Mouse (Mus musculus) thymus, postnatal 0 days (tissue): ENCODE measurements around the gene Dlg4. TPM values are rescaled to one million over a fixed set of nuclear protein-coding genes. Genes with fewer than 3 reads are reported as not detected.
"Not testable (repeated sequence)": the region's sequence is repeated elsewhere in the genome, so short reads cannot be mapped to it uniquely, and the experiment has no call there.

ENCODE experiments used
- DNase-seq: peaks from one replicate; pipeline ENCODE4 v3.0.0-alpha.2; 2015; ENCODE audit warnings: low spot score
- polyA plus RNA-seq: library from polyadenylated mRNA; unstranded; fragments of >200 nt; fragmentation: Nextera tagmentation; extraction: Ambion mirVana; gene quantifications from 2 replicates; pipeline ENCODE4 v1.2.1, GENCODE M21; 2015

The Dlg4 gene
- polyA plus RNA-seq, 1 experiment from 2014 or later: 6.6 TPM

DNA sequence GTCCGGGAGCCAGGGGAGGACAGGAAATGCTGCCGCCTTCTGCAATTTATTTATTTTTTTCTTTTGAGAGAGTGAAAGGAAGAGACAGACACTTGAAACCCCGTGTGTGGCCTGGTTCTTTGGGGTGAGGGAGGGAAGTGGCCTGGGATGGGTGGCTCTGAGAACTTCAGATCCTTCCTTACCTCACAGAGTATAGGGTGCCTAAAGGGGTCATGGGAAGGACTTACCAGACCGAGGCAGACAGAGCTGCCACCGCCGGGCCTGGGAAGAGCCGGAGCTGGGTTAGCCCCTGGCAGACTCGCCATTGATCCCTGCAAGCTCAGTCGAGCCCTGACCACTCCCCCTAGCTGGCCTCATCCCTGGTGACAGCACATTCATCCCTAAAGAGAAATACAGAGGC, 28.7 kb downstream of the Dlg4 start:
- no peak for DNase-seq

DNA sequence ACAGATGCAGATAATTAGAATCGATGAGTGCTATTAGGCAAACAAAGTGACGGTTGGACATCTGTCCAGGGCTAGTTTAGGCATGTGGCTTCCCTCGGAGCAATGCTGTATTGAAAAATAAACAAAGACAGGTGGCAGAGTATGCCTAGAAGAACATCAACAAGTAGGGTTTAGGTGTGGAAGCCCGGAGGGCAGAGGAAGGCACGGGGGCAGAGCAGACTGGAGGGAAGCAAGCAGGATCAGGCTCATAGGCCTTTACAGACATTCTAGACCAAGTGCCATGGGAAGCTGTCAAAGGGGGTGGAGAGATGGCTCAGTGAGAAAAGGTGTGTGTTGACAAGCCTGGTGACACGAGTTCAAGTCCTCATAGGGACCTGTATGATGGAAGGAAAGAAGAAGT, 32.6 kb downstream of the Dlg4 start:
- no peak for DNase-seq

DNA sequence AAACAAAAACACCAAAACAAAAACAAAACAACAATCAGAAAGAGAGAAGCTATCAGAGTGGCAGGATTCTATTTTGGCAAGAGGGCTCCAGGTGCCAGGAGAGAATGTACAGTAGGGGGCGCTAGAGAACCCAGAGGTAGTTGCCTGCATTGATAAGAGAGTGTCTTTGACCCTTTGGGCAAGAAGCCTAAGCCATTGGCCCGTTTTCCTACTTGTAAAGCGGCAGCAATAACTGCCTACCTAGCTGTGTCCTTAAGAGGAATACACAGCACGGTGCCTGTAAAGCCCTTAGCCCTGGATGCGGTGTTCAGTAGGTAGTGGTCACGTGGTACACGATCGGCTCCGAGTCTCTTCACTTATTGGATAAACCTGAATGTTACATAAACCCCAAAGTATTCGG, 33.1 kb downstream of the Dlg4 start:
- DNase-seq: peak; percentile 23

GRCm38 (mm10) chr11:70053156-70053555, 36.4 kb downstream of the Dlg4 start:
- no peak for DNase-seq

- no peak for DNase-seq
Measured at GRCm38 (mm10) chr11:70053898-70054570, 37.3 kb downstream of the Dlg4 start, which contains the start of gene Asgr1. Asgr1 (plus strand) TSS chr11:70054085.

- DNase-seq: peak; percentile 67
Measured at GRCm38 (mm10) chr11:70055618-70056214, 39.0 kb downstream of the Dlg4 start.

DNA sequence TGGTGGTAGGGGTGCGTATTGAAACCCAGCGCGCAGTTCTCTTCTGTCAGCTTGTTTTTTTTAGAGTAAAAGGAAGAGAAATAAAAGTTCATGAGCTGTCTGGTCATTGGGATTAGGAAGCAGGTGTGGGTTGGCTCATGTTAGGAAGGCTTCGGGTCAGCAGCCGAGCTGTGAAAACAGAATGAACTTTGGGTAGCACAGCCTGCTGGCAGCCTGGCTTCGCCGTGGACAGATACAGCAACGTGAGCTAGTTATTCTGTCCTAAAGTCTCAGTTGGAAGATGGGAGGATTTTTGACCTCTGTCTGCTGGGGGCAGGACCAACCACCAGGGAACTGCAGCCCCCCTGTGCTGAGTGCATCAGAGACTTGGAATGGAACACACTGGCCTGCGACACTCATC, 41.1 kb downstream of the Dlg4 start:
- no peak for DNase-seq

DNA sequence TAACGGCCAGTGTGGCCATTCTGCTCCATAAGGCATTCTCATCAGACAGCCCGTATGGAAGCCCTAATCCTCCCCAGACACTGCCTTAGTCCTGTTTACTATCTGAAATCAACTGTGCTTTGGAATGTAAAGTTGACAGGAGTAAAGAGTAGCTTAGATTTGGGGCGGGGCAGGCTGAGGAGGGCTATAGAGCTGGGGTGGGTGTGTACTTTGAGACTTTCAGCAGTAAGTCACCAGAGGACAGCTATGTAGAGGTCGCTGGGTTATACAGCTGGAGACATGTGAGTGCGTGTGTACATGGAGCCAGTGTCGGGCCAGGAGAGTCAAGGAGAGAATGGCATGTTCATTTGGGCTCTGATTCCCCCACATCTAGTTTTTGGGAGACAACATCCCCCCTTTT, 43.2 kb downstream of the Dlg4 start:
- DNase-seq: no peak

GRCm38 (mm10) chr11:70063053-70063452, 46.3 kb downstream of the Dlg4 start:
- DNase-seq: no peak

GRCm38 (mm10) chr11:70066701-70067100, 50.0 kb downstream of the Dlg4 start:
- DNase-seq: no peak

- DNase-seq: no peak
Measured at GRCm38 (mm10) chr11:70068245-70068644, 51.5 kb downstream of the Dlg4 start.

DNA sequence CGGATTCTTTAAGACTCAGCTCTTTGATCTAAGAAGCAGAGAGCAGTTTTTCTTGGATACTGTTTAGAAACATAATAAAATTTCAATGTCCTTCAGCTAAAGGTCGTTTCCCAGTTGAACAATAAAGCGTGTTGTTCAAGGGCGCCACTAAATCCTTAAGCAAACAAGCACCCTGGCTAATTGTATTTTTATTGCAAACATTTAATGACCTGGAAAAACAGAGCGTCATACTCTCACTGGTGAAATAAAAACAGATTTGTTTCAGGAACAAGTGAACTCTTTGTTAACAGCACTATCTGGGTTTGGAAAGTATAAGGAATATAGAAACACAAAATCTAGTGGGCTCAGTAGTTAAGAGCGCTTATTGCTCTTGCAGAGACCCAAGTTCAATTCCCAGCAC, 53.3 kb downstream of the Dlg4 start:
- no peak for DNase-seq

GRCm38 (mm10) chr11:70070603-70071002, 53.9 kb downstream of the Dlg4 start:
- not testable (repeated sequence) for DNase-seq

DNA sequence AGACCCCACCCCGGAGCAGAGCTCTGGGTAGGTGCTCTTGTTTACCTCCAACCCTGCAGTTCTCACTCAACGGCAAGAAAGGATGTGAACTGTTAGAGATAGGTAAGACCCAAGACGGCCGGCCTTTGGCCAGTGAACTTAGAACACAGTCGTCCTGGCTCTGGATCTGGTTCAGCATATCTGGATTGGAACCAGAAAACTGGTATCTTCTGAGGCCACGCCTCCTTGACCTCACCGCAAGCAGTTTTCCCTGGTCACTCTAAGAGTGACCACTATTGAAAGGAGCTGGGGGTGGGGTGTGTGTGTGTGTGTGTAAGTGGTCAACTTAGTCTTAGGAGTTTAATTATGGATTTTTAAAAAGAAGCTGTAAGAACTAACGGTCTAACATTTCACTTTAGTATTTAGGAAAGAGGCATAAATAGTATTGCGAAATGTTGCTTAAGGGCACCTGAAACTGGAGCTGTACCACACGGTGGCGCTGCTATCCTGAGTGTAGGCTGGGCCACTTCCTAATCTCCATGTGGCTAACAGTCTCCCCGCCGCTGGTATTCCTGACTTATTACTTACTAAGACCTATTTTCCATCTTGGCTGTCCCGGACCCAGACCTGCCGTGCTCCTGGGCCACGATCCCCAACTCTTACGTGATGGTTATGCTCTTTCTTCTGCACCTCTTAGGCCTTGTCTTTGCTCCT, 57.8 kb downstream of the Dlg4 start:
- peak; percentile 60 for DNase-seq

DNA sequence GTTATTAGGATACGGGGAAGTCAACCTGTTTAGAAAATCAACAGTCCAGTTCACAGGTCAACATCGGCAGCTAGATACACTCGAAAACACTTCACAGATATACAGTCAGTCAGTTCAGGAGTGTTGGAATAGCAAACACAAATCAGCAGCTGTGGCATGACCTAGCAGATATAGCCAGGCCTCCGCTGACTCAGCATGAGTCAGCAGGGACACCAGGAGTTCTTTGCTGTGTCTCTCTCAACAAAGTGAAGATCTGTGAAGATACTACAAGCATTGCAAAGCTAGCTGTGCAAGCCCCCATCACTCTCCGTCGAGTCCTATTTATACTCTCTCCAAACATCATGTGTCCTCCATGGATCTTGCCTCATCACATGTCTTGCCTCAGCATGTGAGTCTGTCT, 58.8 kb downstream of the Dlg4 start:
- no peak for DNase-seq

DNA sequence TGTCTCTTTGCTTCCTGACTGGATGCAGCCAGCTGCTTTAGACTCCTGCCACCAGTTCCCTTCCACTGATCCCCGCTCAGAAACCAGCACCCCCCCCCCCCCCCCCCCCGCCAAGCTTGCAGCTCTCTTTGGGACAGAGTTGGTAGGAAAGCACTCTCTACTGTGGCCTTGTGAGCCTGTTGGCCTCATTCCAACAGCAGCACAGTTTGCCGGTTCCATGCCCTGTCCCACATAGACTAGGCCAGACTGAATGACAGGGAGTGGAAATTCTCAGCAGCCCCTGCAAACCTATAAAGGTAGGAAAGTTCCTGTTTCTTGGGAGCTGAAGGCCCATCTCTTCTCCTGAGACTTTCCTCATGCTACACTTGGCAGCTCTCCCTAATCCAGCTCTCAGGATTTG, 60.7 kb downstream of the Dlg4 start:
- DNase-seq: no peak

GRCm38 (mm10) chr11:70079175-70079574, 62.4 kb downstream of the Dlg4 start:
- no peak for DNase-seq

DNA sequence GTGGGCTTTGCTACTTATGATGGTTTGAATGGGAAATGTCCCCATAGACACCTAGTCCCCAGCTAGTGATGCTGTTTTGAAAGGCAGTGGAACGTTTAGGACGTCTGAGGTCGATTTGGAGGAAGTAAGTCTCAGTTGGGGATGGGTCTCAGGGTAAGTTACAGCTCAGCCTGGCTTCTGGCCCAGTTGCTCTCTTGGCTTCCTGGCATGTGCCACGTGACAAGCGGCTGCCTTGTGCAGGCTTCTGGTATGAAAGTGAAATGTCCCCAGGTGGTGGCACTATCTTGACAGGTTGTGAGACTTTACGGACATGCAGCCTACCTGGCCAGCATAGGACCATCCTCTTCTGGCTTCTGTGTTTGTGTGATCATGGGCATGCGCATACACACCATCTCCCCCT, 63.2 kb downstream of the Dlg4 start:
- peak; percentile 69 for DNase-seq

DNA sequence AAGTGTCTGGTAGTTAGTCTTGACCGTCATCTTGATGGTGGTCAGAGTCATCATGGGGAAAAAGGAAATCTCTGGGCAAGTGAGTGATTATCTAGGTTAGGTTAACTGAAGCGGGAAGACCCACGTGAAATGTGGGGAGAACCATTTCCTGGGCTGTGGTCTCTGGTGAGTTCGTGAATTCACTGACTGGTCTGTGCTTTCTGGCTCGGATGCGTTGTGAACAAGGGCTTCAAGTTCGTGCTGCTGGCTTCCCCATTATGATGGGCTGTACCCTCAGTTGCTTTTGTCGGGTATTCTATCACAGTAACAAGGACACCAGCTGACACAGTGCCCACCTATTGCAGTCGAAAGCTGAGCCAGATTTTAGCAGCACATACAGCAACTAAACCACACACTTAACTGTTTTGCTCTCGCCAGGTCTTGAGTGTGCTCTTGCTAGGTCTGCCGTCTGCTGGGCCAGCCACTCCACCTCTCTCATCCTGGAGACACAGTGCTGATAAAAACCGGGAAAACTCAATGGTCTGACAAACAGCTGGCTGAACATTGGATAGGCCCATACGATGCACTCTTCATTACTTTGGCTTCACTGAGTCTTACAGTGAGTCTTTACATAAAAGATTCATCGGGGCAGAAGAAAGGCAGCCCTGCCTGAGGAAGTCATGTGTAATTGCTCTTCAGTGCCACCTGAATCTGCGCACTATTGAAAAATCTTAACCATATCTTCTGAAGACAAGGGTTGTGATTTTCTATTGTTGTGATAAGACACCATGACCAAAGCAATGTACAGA, 64.3 kb downstream of the Dlg4 start:
- peak; percentile 11 for DNase-seq

GRCm38 (mm10) chr11:70084563-70084962, 67.8 kb downstream of the Dlg4 start:
- no peak for DNase-seq

DNA sequence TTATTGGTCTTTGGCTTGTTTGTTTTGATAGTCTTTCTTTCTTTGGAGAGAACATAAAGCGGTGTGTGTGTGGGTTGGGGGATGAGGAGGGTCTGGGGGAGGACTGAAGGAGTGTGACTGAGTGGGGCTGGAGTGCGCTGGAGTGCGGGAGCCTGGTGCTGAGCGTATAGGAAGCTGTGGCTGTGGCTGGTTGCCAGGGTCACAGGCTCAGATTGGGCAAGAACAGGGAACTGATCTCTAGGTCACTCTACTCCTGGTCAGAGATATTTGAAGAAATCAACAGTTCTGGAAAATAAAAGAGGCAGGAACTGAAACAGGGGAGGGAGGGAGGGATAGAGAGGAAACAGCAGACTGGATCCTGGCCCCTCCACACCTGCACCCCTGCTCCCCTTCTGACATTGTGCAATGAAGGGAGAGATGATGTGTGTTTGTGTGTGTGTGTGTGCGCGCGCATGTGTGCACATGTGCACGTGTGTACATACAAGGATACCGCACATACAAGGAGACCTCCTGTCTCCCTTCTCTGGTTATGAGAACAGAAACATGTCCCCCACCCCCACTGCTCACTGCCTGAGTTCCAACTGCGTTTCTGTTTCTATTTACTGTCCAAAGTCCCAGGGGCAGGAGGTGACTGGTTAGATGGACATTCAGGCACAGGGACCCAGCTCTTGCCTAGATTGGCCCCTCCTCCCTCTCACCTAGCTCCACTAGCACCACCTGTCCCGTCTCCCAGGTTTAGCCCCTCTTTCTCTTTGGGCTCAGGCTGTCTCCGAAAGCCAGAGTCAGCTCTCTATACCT, 75.4 kb downstream of the Dlg4 start, which contains the start of gene Asgr2:
Gene Asgr2, plus strand, starts transcription at position 659 of the 798 bp plus-strand sequence.
- DNase-seq: no peak
